Mouse (Mus musculus) myocyte (in vitro differentiated cells): ENCODE measurements at regions not wholly inside any gene's neighbourhood (a gene's known extent, or its start where the extent isn't known, plus 50 kb on each side); places are given as distances from the start of the nearest gene placed in this dataset.

Experiments used
- MYOD1 ChIP-seq, 3 experiments: IDR thresholded peaks; one replicate each; pipeline ENCODE4 v1.6.1; 2011; ENCODE audit warnings: control low read depth in 2 of 3, low read depth in 2 of 3, mild to moderate bottlenecking in 2 of 3, moderate library complexity in 1 of 3; ENCODE audit not compliant: insufficient read length in 2 of 3, control insufficient read depth in 1 of 3
- POLR2A ChIP-seq: IDR thresholded peaks from one replicate; pipeline ENCODE4 v1.6.1; 2011; ENCODE audit warnings: low read depth, mild to moderate bottlenecking, control low read depth, moderate library complexity; ENCODE audit not compliant: insufficient read length

DNA sequence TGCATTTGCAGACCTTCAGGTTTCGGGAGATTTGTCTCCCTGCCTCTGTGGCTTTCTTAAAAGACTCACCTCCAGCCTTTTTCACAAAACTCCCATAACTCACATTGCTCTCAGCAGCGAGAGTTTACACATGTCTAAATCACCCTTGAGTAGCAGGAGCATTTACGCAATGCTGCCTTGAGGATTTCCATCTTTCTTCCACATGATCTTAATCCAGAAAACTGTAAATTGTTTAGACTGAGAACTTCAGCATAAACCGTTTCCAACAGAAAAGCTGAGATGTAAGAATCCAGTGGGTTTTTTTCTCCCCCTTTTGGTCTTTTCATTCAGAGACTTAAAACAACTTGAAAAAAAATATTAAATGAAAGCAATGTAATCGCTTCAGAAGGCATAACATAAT lies 336.5 kb downstream of the Efnb2 start:
- TF ChIP-seq MYOD1 (IDR thresholded peaks at IDR 0.05; ENCODE audit: control insufficient read depth in 1 of 3, insufficient read length in 2 of 3, low read depth in 2 of 3) (no peak), POLR2A (no peak)
